Mouse (Mus musculus) lung, postnatal 0 days (tissue): Measurements from ENCODE around the gene Styx. TPM values are rescaled to one million over a fixed set of nuclear protein-coding genes. Genes with fewer than 3 reads are reported as not detected.

Source experiments
- ATAC-seq: fragments of 200-750 bp; cut with Nextera tagmentation; 2 replicates; pipeline ENCODE4 v1.8.0; 2017; ENCODE audit warnings: moderate library complexity
- DNase-seq: peaks from one replicate; pipeline ENCODE4 v3.0.0-alpha.2; 2016; ENCODE audit warnings: low spot score
- H3K27ac ChIP-seq: fragments of 300-500 bp; sonication (generic); 2 replicates; pipeline ENCODE4 v1.5.1; 2014; ENCODE audit warnings: antibody characterized with exemption, mild to moderate bottlenecking, low read length, mixed read lengths
- H3K27me3 ChIP-seq: fragments of 300-500 bp; sonication (generic); replicated peaks from 2 replicates; pipeline ENCODE4 v1.6.1; 2014; ENCODE audit warnings: low read length, mixed read lengths; ENCODE audit not compliant: insufficient read depth
- H3K36me3 ChIP-seq: fragments of 300-500 bp; sonication (generic); 2 replicates; pipeline ENCODE4 v1.6.1; 2014; ENCODE audit warnings: low read length, mixed read lengths; ENCODE audit not compliant: insufficient read depth
- H3K4me1 ChIP-seq: fragments of 300-500 bp; sonication (generic); 2 replicates; pipeline ENCODE4 v1.6.1; 2014; ENCODE audit warnings: antibody characterized with exemption, low read depth, low read length, mixed read lengths; ENCODE audit not compliant: insufficient read depth
- H3K4me2 ChIP-seq: fragments of 300-500 bp; sonication (generic); replicated peaks from 2 replicates; pipeline ENCODE4 v1.6.1; 2014; ENCODE audit warnings: low read depth, mild to moderate bottlenecking, low read length, moderate library complexity, mixed read lengths
- H3K4me3 ChIP-seq: fragments of 300-500 bp; sonication (generic); 2 replicates; pipeline ENCODE4 v1.5.1; 2014; ENCODE audit warnings: low read depth, low read length
- H3K9ac ChIP-seq: fragments of 300-500 bp; sonication (generic); replicated peaks from 2 replicates; pipeline ENCODE4 v1.6.1; 2014; ENCODE audit warnings: low read depth, mild to moderate bottlenecking
- H3K9me3 ChIP-seq: fragments of 300-500 bp; sonication (generic); 2 replicates; pipeline ENCODE4 v1.6.1; 2016; ENCODE audit warnings: low read length, mixed read lengths
- CTCF ChIP-seq: IDR thresholded peaks from 2 replicates; pipeline ENCODE4 v1.5.1; 2016; ENCODE audit warnings: antibody characterized with exemption, mild to moderate bottlenecking
- EP300 ChIP-seq: IDR thresholded peaks from 2 replicates; pipeline ENCODE4 v1.6.1; 2016; ENCODE audit warnings: antibody characterized with exemption, mild to moderate bottlenecking, control low read depth
- WGBS: fragments of 180-500 bp; shearing (Covaris S2); extraction: QIAGEN DNeasy Blood & Tissue Kit; methylation state at CpG from one replicate; pipeline ENCODE4 v1.1.7; 2014; 5-methylcytosine and 5-hydroxymethylcytosine counted together
- polyA plus RNA-seq: library from polyadenylated mRNA; unstranded; fragments of >200 nt; fragmentation: Nextera tagmentation; extraction: Ambion mirVana; gene quantifications from 2 replicates; pipeline ENCODE4 v1.2.1, GENCODE M21; 2015

The Styx gene
- polyA plus RNA-seq, 1 experiment from 2014 or later: 75.1 TPM

- WGBS: 32% methylated on average over 4 of the region's 4 CpGs
- DNase-seq: peak; percentile 73
Measured at GRCm38 (mm10) chr14:45452148-45452547, 101.3 kb downstream of the Styx start.

GRCm38 (mm10) chr14:45452861-45453512 is 102.1 kb downstream of the Styx start:
- H3K27ac ChIP-seq: peak overlapping the region; percentile 82
- no peaks in the 10 kb centered on the region for H3K9me3 ChIP-seq
- H3K4me2 ChIP-seq: no peak overlapping the region
- no peaks in the 10 kb centered on the region for H3K36me3 ChIP-seq
- WGBS: 10% methylated on average over 11 of the region's 11 CpGs
- DNase-seq: peak; percentile 56
- TF ChIP-seq EP300: no peak
- no peak for TF ChIP-seq CTCF
- H3K9ac ChIP-seq: no peak overlapping the region
- ATAC-seq: peak; percentile 40
- H3K4me1 ChIP-seq: peaks cover 18% of the 10 kb centered on the region
- no peak overlapping the region for H3K4me3 ChIP-seq
- no peaks in the 10 kb centered on the region for H3K27me3 ChIP-seq

More at GRCm38 (mm10) chr14:45452148-45452547, 101.3 kb downstream of the Styx start:
- TF ChIP-seq CTCF (no peak), EP300 (peak; percentile 41; the same call in 1 of the 2 replicates)
- no peak overlapping the region for H3K4me2 ChIP-seq
- no peaks in the 10 kb centered on the region for H3K9me3 ChIP-seq
- H3K4me1 ChIP-seq: peaks cover 19% of the 10 kb centered on the region
- H3K36me3 ChIP-seq: no peaks in the 10 kb centered on the region
- H3K27ac ChIP-seq: peak overlapping the region; percentile 82
- H3K27me3 ChIP-seq: no peaks in the 10 kb centered on the region
- no peak overlapping the region for H3K9ac ChIP-seq
- H3K4me3 ChIP-seq: no peak overlapping the region
- ATAC-seq: peak; percentile 60

- peak overlapping the region; percentile 82 for H3K27ac ChIP-seq
- no peak overlapping the region for H3K9ac ChIP-seq
- DNase-seq (peak; percentile 84), ATAC-seq (peak; percentile 58)
- H3K9me3 ChIP-seq: no peaks in the 10 kb centered on the region
- TF ChIP-seq EP300 (peak; percentile 70), CTCF (no peak)
- H3K4me1 ChIP-seq: peaks cover 18% of the 10 kb centered on the region
- no peak overlapping the region for H3K4me2 ChIP-seq
- no peaks in the 10 kb centered on the region for H3K36me3 ChIP-seq
- WGBS: 53% methylated on average over 5 of the region's 5 CpGs
- H3K27me3 ChIP-seq: no peaks in the 10 kb centered on the region
- H3K4me3 ChIP-seq: no peak overlapping the region
Measured at GRCm38 (mm10) chr14:45453538-45454233, 102.8 kb downstream of the Styx start.

GRCm38 (mm10) chr14:45455651-45456501 is 105.0 kb downstream of the Styx start:
- TF ChIP-seq CTCF (no peak), EP300 (no peak)
- no peak overlapping the region for H3K9ac ChIP-seq
- H3K27ac ChIP-seq: peak overlapping the region; percentile 73
- no peaks in the 10 kb centered on the region for H3K9me3 ChIP-seq
- H3K27me3 ChIP-seq: no peaks in the 10 kb centered on the region
- H3K36me3 ChIP-seq: peaks cover 9% of the 10 kb centered on the region
- peaks cover 18% of the 10 kb centered on the region for H3K4me1 ChIP-seq
- 50% methylated on average over 12 of the region's 12 CpGs for WGBS
- no peak for DNase-seq
- no peak for ATAC-seq
- H3K4me3 ChIP-seq: no peak overlapping the region
- no peak overlapping the region for H3K4me2 ChIP-seq

- 14% methylated on average over 1 of the region's 1 CpGs for WGBS
- H3K4me1 ChIP-seq: peaks cover 18% of the 10 kb centered on the region
- H3K27me3 ChIP-seq: no peaks in the 10 kb centered on the region
- no peak for TF ChIP-seq CTCF
- DNase-seq (peak; percentile 76), ATAC-seq (peak; percentile 23)
- H3K27ac ChIP-seq: peak overlapping the region; percentile 73
- H3K9ac ChIP-seq: no peak overlapping the region
- H3K4me2 ChIP-seq: no peak overlapping the region
- H3K36me3 ChIP-seq: peaks cover 14% of the 10 kb centered on the region
- no peak overlapping the region for H3K4me3 ChIP-seq
- no peaks in the 10 kb centered on the region for H3K9me3 ChIP-seq
Measured at GRCm38 (mm10) chr14:45456502-45456846, 105.6 kb downstream of the Styx start.

GRCm38 (mm10) chr14:45457003-45457402 is 106.1 kb downstream of the Styx start:
- no peak overlapping the region for H3K9ac ChIP-seq
- DNase-seq: no peak
- TF ChIP-seq CTCF (no peak), EP300 (no peak)
- no peak for ATAC-seq
- H3K27me3 ChIP-seq: no peaks in the 10 kb centered on the region
- H3K4me2 ChIP-seq: no peak overlapping the region
- H3K4me3 ChIP-seq: no peak overlapping the region
- peaks cover 18% of the 10 kb centered on the region for H3K4me1 ChIP-seq
- peak overlapping the region; percentile 78 for H3K27ac ChIP-seq
- peaks cover 19% of the 10 kb centered on the region for H3K36me3 ChIP-seq
- 78% methylated on average over 9 of the region's 9 CpGs for WGBS
- H3K9me3 ChIP-seq: no peaks in the 10 kb centered on the region
